Comparison of ENCODE assay signal across 8 mouse cellular contexts in genomic region chr1:57774001-57774667, GRCm38 (mm10). TPM values are rescaled to one million over a fixed set of nuclear protein-coding genes. Genes with fewer than 3 reads are reported as not detected.
A peak's percentile ranks its signal among the peaks of the same experiment; 100 is the strongest.
DNase-seq lines count a peak whose midpoint lies in the region; ATAC-seq lines count a peak whose summit lies in the region.

Gene Spats2l (plus strand): TSS chr1:57774162.

- no peaks in the 10 kb centered on the region for H3K9me3 ChIP-seq in heart, embryonic 16.5 days (replicated peaks; ENCODE audit: control insufficient read depth, low read length)
- no peaks in the 10 kb centered on the region for H3K9me3 ChIP-seq in liver, embryonic 15.5 days (replicated peaks)
- H3K9me3 ChIP-seq in neural tube, embryonic 15.5 days (replicated peaks): no peaks in the 10 kb centered on the region

- H3K4me2 ChIP-seq in heart, embryonic 16.5 days (ENCODE audit: low read depth, low read length): peak within 1 kb of the TSS; percentile 88
- H3K4me2 ChIP-seq in liver, embryonic 15.5 days: peak within 1 kb of the TSS; percentile 57
- peak within 1 kb of the TSS; percentile 85 for H3K4me2 ChIP-seq in neural tube, embryonic 15.5 days

- H3K4me3 ChIP-seq in heart, embryonic 16.5 days (ENCODE audit: low read length): peak within 1 kb of the TSS; percentile 87
- peak within 1 kb of the TSS; percentile 58 for H3K4me3 ChIP-seq in liver, embryonic 15.5 days (replicated peaks)
- H3K4me3 ChIP-seq in neural tube, embryonic 15.5 days (replicated peaks): peak within 1 kb of the TSS; percentile 89

- WGBS in heart, embryonic 16.5 days: under 1% methylated on average over 22 of the region's 22 CpGs
- WGBS in liver, embryonic 15.5 days (ENCODE audit: insufficient replicate concordance): 2% methylated on average over 22 of the region's 22 CpGs
- WGBS in neural tube, embryonic 15.5 days: under 1% methylated on average over 22 of the region's 22 CpGs

- peak within 1 kb of the TSS; percentile 97 for H3K27ac ChIP-seq in heart, embryonic 16.5 days (ENCODE audit: low read length)
- peak within 1 kb of the TSS; percentile 80 for H3K27ac ChIP-seq in liver, embryonic 15.5 days (replicated peaks)
- peak within 1 kb of the TSS; percentile 94 for H3K27ac ChIP-seq in neural tube, embryonic 15.5 days (replicated peaks)

- DNase-seq in gastrocnemius, adult 18-20 months (ENCODE audit: low spot score): peak; percentile 3
- DNase-seq in gastrocnemius, postnatal 25 days: no peak
- peak; percentile 21 for DNase-seq in fibroblast of lung, adult 2 months (ENCODE audit: low read depth)
- DNase-seq in kidney, postnatal 25 days: peak; percentile 42 to 49
- DNase-seq in urinary bladder, postnatal 25 days (ENCODE audit: low spot score): peak; percentile 33

- ATAC-seq in heart, embryonic 16.5 days (replicated peaks; ENCODE audit: extremely low read depth, insufficient read depth, low FRiP score): peak; percentile 56
- peak; percentile 50; the same call in 1 of the 2 replicates for ATAC-seq in liver, embryonic 15.5 days (ENCODE audit: insufficient read depth)
- peak; percentile 77 for ATAC-seq in neural tube, embryonic 15.5 days (ENCODE audit: low FRiP score)

- H3K27me3 ChIP-seq in heart, embryonic 16.5 days (ENCODE audit: control insufficient read depth, insufficient read depth, low read length): no peaks in the 10 kb centered on the region
- H3K27me3 ChIP-seq in liver, embryonic 15.5 days: peaks cover 43% of the 10 kb centered on the region
- no peaks in the 10 kb centered on the region for H3K27me3 ChIP-seq in neural tube, embryonic 15.5 days (replicated peaks)

- H3K4me1 ChIP-seq in heart, embryonic 16.5 days (ENCODE audit: control insufficient read depth, insufficient read depth, low read length): 0 out of 2 replicates have a peak, but pooled peaks cover 2% of the 10 kb centered on the region
- no peaks in the 10 kb centered on the region for H3K4me1 ChIP-seq in liver, embryonic 15.5 days (replicated peaks)
- peaks cover 12% of the 10 kb centered on the region for H3K4me1 ChIP-seq in neural tube, embryonic 15.5 days

- H3K36me3 ChIP-seq in heart, embryonic 16.5 days (ENCODE audit: control insufficient read depth, insufficient read depth): no peaks in the 10 kb centered on the region
- no peaks in the 10 kb centered on the region for H3K36me3 ChIP-seq in liver, embryonic 15.5 days (replicated peaks)
- no peaks in the 10 kb centered on the region for H3K36me3 ChIP-seq in neural tube, embryonic 15.5 days

- peak within 1 kb of the TSS; percentile 96 for H3K9ac ChIP-seq in heart, embryonic 16.5 days (ENCODE audit: low read length)
- peak within 1 kb of the TSS; percentile 47; the same call in 1 of the 2 replicates for H3K9ac ChIP-seq in liver, embryonic 15.5 days
- peak within 1 kb of the TSS; percentile 97 for H3K9ac ChIP-seq in neural tube, embryonic 15.5 days (replicated peaks)

RNA-seq across cellular contexts. Expression of gene Spats2l, which starts in this region (rescaled TPM):
- 1 to 10 TPM; 2.3 to 2.6 TPM for total RNA-seq in gastrocnemius, adult 18-20 months (2021)
- total RNA-seq in gastrocnemius, postnatal 25 days (2021): 1 to 10 TPM; 4.9 to 5.8 TPM
- 61.5 and 63.1 TPM in 2 replicates for polyA plus RNA-seq in heart, embryonic 16.5 days (2015; fragmentation: Nextera tagmentation; extraction: Ambion mirVana)
- 8.7 and 9.2 TPM in 2 replicates for polyA plus RNA-seq in liver, embryonic 15.5 days (2015; fragmentation: Nextera tagmentation; extraction: Ambion mirVana)
- 78.3 and 78.7 TPM in 2 replicates for polyA plus RNA-seq in neural tube, embryonic 15.5 days (2015; fragmentation: Nextera tagmentation; extraction: Ambion mirVana)

Comparison
In these comparisons a context has a peak if more than half of its experiments do, and no peak if none do; other contexts are left out.
1. H3K9ac ChIP-seq: peak in every context shown above with its lines; median percentile 97 in neural tube, embryonic 15.5 days; 96 in heart, embryonic 16.5 days; 47 in liver, embryonic 15.5 days.